Mouse (Mus musculus) heart, adult 2 months (tissue): ENCODE results near the gene Lsm6. TPM values are rescaled to one million over a fixed set of nuclear protein-coding genes. Genes with fewer than 3 reads are reported as not detected.

ENCODE experiments used
- DNase-seq, 2 experiments: peaks; one replicate each; pipeline ENCODE4 v3.0.0; 2021
- H3K27ac ChIP-seq: fragments of 200-600 bp; 2 replicates; pipeline ENCODE4 v1.8.1; 2022
- H3K27me3 ChIP-seq: fragments of 200-500 bp; 2 replicates; pipeline ENCODE4 v1.6.1; 2012; ENCODE audit warnings: mild to moderate bottlenecking, low read length, inconsistent platforms, mixed read lengths; ENCODE audit not compliant: control insufficient read depth, insufficient read depth
- H3K36me3 ChIP-seq: fragments of 200-500 bp; 2 replicates; pipeline ENCODE4 v1.6.1; 2012; ENCODE audit warnings: low read length, inconsistent platforms; ENCODE audit not compliant: control insufficient read depth, insufficient read depth
- H3K4me1 ChIP-seq: fragments of 200-500 bp; 2 replicates; pipeline ENCODE4 v1.6.1; 2011; ENCODE audit warnings: low read length; ENCODE audit not compliant: control insufficient read depth, insufficient read depth
- H3K4me3 ChIP-seq: fragments of 200-600 bp; 2 replicates; pipeline ENCODE4 v1.8.1; 2022
- H3K79me2 ChIP-seq: fragments of 200-500 bp; replicated peaks from 2 replicates; pipeline ENCODE4 v1.6.1; 2012; ENCODE audit warnings: mild to moderate bottlenecking, inconsistent platforms, low read length, moderate library complexity, mixed read lengths; ENCODE audit not compliant: control insufficient read depth, insufficient read depth
- H3K9ac ChIP-seq: fragments of 200-500 bp; 2 replicates; pipeline ENCODE4 v1.6.1; 2012; ENCODE audit warnings: low read depth, mild to moderate bottlenecking, control low read depth, inconsistent platforms, low read length, mixed read lengths
- CTCF ChIP-seq: fragments of 200-600 bp; IDR thresholded peaks from 2 replicates; pipeline ENCODE4 v1.8.1; 2022; ENCODE audit warnings: antibody characterized with exemption, mild to moderate bottlenecking, moderate library complexity
- EP300 ChIP-seq: fragments of 200-500 bp; IDR thresholded peaks from 2 replicates; pipeline ENCODE4 v1.6.1; 2011; ENCODE audit warnings: low read depth, low read length, control low read depth; ENCODE audit not compliant: insufficient read depth
- POLR2A ChIP-seq: fragments of 200-500 bp; IDR thresholded peaks from 2 replicates; pipeline ENCODE4 v1.6.1; 2011; ENCODE audit warnings: mild to moderate bottlenecking, low read depth, low read length, control low read depth; ENCODE audit not compliant: insufficient read depth
- WGBS: fragments of 180-500 bp; shearing (Covaris S2); methylation state at CpG from one replicate; pipeline ENCODE4 v1.1.7; 2018; 5-methylcytosine and 5-hydroxymethylcytosine counted together
- intact Hi-C: fragments of 180-260 bp; cut with DNase I; formaldehyde crosslinking; loops from one replicate; pipeline ENCODE4 v1.15.1; 2025
- polyA plus RNA-seq: library from polyadenylated mRNA; depleted of rRNA; stranded (reverse); fragments of >200 nt; gene quantifications from 2 replicates; pipeline ENCODE4 v1.2.3, GENCODE M21; 2012
- total RNA-seq, 2 experiments: library from RNA; stranded (reverse); gene quantifications; 2 replicates each; pipeline ENCODE4 v1.2.3; 2021

The Lsm6 gene
- total and polyA plus RNA-seq, 3 experiments = 9.7 to 67.3 (median 59.6) TPM

GRCm38 (mm10) chr8:78801201-78801600 lies 19.7 kb downstream of the Lsm6 start:
- no peaks in the 10 kb centered on the region for H3K36me3 ChIP-seq
- intact Hi-C loops = no loop called here
- H3K9ac ChIP-seq = no peak overlapping the region
- no peak overlapping the region for H3K4me3 ChIP-seq
- H3K27ac ChIP-seq = no peak overlapping the region
- H3K4me1 ChIP-seq = no peaks in the 10 kb centered on the region
- H3K79me2 ChIP-seq = no peaks in the 10 kb centered on the region
- no peaks in the 10 kb centered on the region for H3K27me3 ChIP-seq
- WGBS = 97% methylated on average over 6 of the region's 6 CpGs
- TF ChIP-seq EP300 (no peak), POLR2A (no peak), CTCF (no peak)
- no peak for DNase-seq

- no peaks in the 10 kb centered on the region for H3K4me1 ChIP-seq
- H3K79me2 ChIP-seq = no peaks in the 10 kb centered on the region
- TF ChIP-seq EP300 (no peak), CTCF (no peak), POLR2A (no peak)
- H3K27ac ChIP-seq = no peak overlapping the region
- H3K9ac ChIP-seq = no peak overlapping the region
- intact Hi-C loops = no loop called here
- no peaks in the 10 kb centered on the region for H3K36me3 ChIP-seq
- no peak for DNase-seq
- H3K4me3 ChIP-seq = no peak overlapping the region
- H3K27me3 ChIP-seq = no peaks in the 10 kb centered on the region
- WGBS = 85% methylated on average over 3 of the region's 3 CpGs
Observed at GRCm38 (mm10) chr8:78798671-78799070, 22.3 kb downstream of the Lsm6 start.

- TF ChIP-seq CTCF (no peak), POLR2A (no peak), EP300 (no peak)
- DNase-seq = no peak
- Histone ChIP-seq H3K4me3 (no peak overlapping the region), H3K79me2 (no peaks in the 10 kb centered on the region), H3K27me3 (no peaks in the 10 kb centered on the region), H3K4me1 (no peaks in the 10 kb centered on the region), H3K27ac (no peak overlapping the region), H3K9ac (no peak overlapping the region), H3K36me3 (no peaks in the 10 kb centered on the region)
- WGBS = 92% methylated on average over 7 of the region's 7 CpGs
- intact Hi-C loops = no loop called here
Observed at GRCm38 (mm10) chr8:78797985-78798384, 23.0 kb downstream of the Lsm6 start.

DNA sequence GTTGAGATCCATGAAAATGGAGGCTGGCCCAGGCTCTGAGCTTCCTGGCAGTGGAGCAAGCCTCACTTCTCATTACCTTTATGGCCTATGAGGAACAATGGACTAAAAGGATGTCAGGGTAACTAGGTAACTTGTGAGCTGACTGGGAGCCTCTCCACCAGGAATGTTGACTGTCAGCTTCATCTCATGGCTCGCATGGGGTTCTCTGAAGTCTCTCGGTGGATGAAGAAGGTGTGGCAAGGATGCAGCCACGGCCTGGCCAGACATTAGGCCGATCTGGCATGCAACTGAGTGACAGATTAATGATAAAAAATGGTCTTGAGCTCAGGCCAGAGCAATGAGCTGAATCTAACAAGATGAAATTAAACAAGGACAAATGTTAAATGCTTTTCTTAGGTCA lies 27.7 kb downstream of the Lsm6 start:
- TF ChIP-seq POLR2A = no peak
- TF ChIP-seq EP300 = no peak
- no peak for TF ChIP-seq CTCF
- no peaks in the 10 kb centered on the region for H3K79me2 ChIP-seq
- H3K27ac ChIP-seq = no peak overlapping the region
- no peaks in the 10 kb centered on the region for H3K27me3 ChIP-seq
- H3K4me1 ChIP-seq = no peaks in the 10 kb centered on the region
- intact Hi-C loops = no loop called here
- no peaks in the 10 kb centered on the region for H3K36me3 ChIP-seq
- no peak for DNase-seq
- H3K4me3 ChIP-seq = no peak overlapping the region
- no peak overlapping the region for H3K9ac ChIP-seq
- WGBS = 77% methylated on average over 4 of the region's 4 CpGs

DNA sequence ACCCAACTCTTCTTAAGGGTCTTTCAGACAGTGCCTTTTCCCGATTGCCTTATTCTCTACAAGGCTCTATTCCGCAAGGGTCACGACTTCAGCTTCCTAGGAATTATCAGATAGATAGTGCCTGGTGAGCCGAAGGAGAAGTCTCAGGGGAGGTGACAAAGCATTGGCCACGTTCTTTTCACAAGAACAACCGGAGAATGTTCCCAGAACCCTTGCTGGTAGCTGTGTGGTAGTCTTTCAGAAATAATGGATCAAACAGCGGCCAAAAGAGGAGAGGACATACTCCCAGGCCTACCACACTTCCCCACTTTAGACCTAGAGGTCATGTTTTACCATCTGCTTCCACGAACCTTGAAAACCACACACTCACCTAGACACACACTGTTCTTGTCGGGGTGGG lies 44.1 kb downstream of the Lsm6 start:
- DNase-seq = no peak
- Histone ChIP-seq H3K27me3 (no peaks in the 10 kb centered on the region), H3K36me3 (no peaks in the 10 kb centered on the region), H3K9ac (no peak overlapping the region), H3K27ac (no peak overlapping the region), H3K4me1 (no peaks in the 10 kb centered on the region), H3K79me2 (no peaks in the 10 kb centered on the region), H3K4me3 (no peak overlapping the region)
- intact Hi-C loops = no loop called here
- 66% methylated on average over 9 of the region's 9 CpGs for WGBS
- TF ChIP-seq POLR2A (no peak), EP300 (no peak), CTCF (no peak)

DNA sequence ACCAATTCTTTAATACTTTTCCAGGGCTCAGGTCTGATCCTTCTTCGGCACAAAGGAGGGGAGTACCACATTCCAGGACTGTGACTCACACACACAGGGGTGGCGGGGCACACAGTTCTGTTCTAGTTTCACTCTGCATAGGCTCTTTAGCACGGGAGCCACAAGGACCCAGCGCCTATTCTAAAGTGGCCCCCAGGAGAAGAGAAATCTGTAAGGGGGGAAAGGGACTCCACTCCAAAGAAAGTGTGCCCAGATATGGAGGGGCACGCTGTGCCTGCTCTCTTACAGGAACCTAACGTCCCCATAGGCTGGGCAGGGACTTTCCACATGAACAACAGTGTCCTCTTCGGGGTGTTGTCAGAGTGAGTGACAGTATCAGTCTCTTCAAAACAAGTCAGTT lies 49.7 kb downstream of the Lsm6 start:
- Histone ChIP-seq H3K4me1 (no peaks in the 10 kb centered on the region), H3K36me3 (no peaks in the 10 kb centered on the region), H3K9ac (no peak overlapping the region), H3K4me3 (no peak overlapping the region), H3K27ac (no peak overlapping the region), H3K27me3 (no peaks in the 10 kb centered on the region), H3K79me2 (no peaks in the 10 kb centered on the region)
- no peak for TF ChIP-seq CTCF
- intact Hi-C loops = no loop called here
- DNase-seq = no peak
- 27% methylated on average over 7 of the region's 7 CpGs for WGBS

DNA sequence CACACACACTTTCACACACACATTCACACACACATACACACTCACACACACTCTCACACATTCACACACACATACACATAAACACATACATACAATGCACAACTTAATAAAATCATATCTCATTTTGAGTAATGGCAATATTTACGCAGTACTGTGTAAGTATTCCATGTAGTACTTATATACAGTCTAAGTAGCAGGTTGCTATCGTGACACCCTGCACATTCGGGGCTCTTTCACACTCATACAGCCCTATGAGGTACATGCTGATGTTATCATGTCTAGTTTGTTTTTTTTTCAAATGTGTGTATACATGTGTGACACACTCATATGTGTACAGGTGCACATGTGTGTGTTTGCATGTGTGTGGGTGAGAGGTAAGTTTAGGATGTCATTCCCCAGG lies 50.4 kb downstream of the Lsm6 start:
- 92% methylated on average over 3 of the region's 3 CpGs for WGBS
- H3K27me3 ChIP-seq = no peaks in the 10 kb centered on the region
- H3K4me3 ChIP-seq = no peak overlapping the region
- no peaks in the 10 kb centered on the region for H3K4me1 ChIP-seq
- TF ChIP-seq EP300 (no peak), POLR2A (no peak), CTCF (no peak)
- H3K27ac ChIP-seq = no peak overlapping the region
- H3K36me3 ChIP-seq = no peaks in the 10 kb centered on the region
- no peak overlapping the region for H3K9ac ChIP-seq
- no peak for DNase-seq
- H3K79me2 ChIP-seq = no peaks in the 10 kb centered on the region
- intact Hi-C loops = no loop called here
